In genomic region chr8:120532517-120533215, GRCm38 (mm10) we compare ENCODE assay signal across 8 mouse cellular contexts. TPM values are rescaled to one million over a fixed set of nuclear protein-coding genes. Genes with fewer than 3 reads are reported as not detected.
DNase-seq lines count a peak whose midpoint lies in the region; ATAC-seq and TF ChIP-seq lines count a peak whose summit lies in the region.

No protein-coding gene starts in this region.

- intact Hi-C loops in left cerebral cortex, adult 2 months (cut with DNase I) = no loop called here
- intact Hi-C loops in gastrocnemius, postnatal 14 days (cut with DNase I; ENCODE audit: low total_unique reads) = loop anchor here (5.0 kb wide), 1 partner anchor 115 kb away; no protein-coding TSS in a partner anchor

- peak in 1 of 2 experiments; percentile 55 for DNase-seq in left cerebral cortex, adult 2 months (ENCODE audit: extremely low spot score in 1 of 2, low spot score in 2 of 2)
- no peak for DNase-seq in left cerebral cortex, adult 8-10 months (ENCODE audit: low spot score in 2 of 2)
- DNase-seq in brain, embryonic 14.5 days (ENCODE audit: low read depth) = peak; percentile 95
- no peak for DNase-seq in intestine, embryonic 14.5 days (ENCODE audit: low spot score)
- DNase-seq in natural killer cell, adult 2 months (ENCODE audit: low spot score in 2 of 2) = peak; percentile 49 to 62
- DNase-seq in urinary bladder, postnatal 36 days (ENCODE audit: low spot score in 2 of 2) = no peak
- no peak for DNase-seq in gastrocnemius, postnatal 14 days

- ATAC-seq in intestine, embryonic 14.5 days (replicated peaks; ENCODE audit: low FRiP score, low TSS enrichment, low read depth) = no peak; the same call in 1 of the 2 replicates
- no peak for ATAC-seq in megakaryocyte-erythroid progenitor cell, adult 5-6 weeks (replicated peaks; ENCODE audit: low FRiP score, low TSS enrichment, poor library complexity, severe bottlenecking)

- peak overlapping the region; percentile 38 for H3K4me2 ChIP-seq in intestine, embryonic 14.5 days (ENCODE audit: low read length)

- TF ChIP-seq POLR2A in brain, embryonic 14.5 days (IDR thresholded peaks at IDR 0.05; ENCODE audit: borderline replicate concordance, extremely low read depth, insufficient read depth, insufficient read length, poor library complexity, severe bottlenecking) = no peak

- H3K27me3 ChIP-seq in intestine, embryonic 14.5 days (replicated peaks; ENCODE audit: control insufficient read depth, insufficient read depth, low read length) = peaks cover 5% of the 10 kb centered on the region

- H3K4me1 ChIP-seq in intestine, embryonic 14.5 days (replicated peaks; ENCODE audit: control insufficient read depth, insufficient read depth, low read length) = peaks cover 72% of the 10 kb centered on the region

- H3K9me3 ChIP-seq in intestine, embryonic 14.5 days (ENCODE audit: control insufficient read depth, low read length) = no peaks in the 10 kb centered on the region

- no peak overlapping the region for H3K27ac ChIP-seq in left cerebral cortex, adult 2 months
- H3K27ac ChIP-seq in intestine, embryonic 14.5 days (ENCODE audit: low read depth) = peak overlapping the region; percentile 69

- no peaks in the 10 kb centered on the region for H3K36me3 ChIP-seq in intestine, embryonic 14.5 days (ENCODE audit: control insufficient read depth, insufficient read depth, low read length)

- H3K4me3 ChIP-seq in left cerebral cortex, adult 2 months = peak overlapping the region; percentile 7; the same call in 1 of the 2 replicates
- H3K4me3 ChIP-seq in intestine, embryonic 14.5 days (ENCODE audit: low read depth, low read length) = no peak overlapping the region

- 5% methylated on average over 29 of the region's 29 CpGs for WGBS in intestine, embryonic 14.5 days

- TF ChIP-seq CTCF in left cerebral cortex, adult 2 months (IDR thresholded peaks at IDR 0.05) = no peak
- TF ChIP-seq CTCF in brain, embryonic 14.5 days (IDR thresholded peaks at IDR 0.05; ENCODE audit: borderline replicate concordance, extremely low read depth, insufficient read depth, insufficient read length) = no peak

- 0 out of 2 replicates have a peak overlapping the region, but pooled peaks have one; percentile 35 for H3K9ac ChIP-seq in intestine, embryonic 14.5 days (ENCODE audit: low read length)

RNA-seq across cellular contexts. Expression of gene Gins2, which starts 56.4 kb away (rescaled TPM):
- 1 to 10 TPM; 1.0 to 2.9 TPM for total RNA-seq in left cerebral cortex, adult 2 months (2021)
- 1 to 10 TPM; 1.1 to 3.3 (median 2.5) TPM for total RNA-seq in left cerebral cortex, adult 8-10 months (2022)
- polyA plus RNA-seq in brain, embryonic 14.5 days (2012; rRNA removed) = 22.9 and 37.8 TPM in 2 replicates
- polyA plus RNA-seq in intestine, embryonic 14.5 days (2014; fragmentation: Nextera tagmentation; extraction: Ambion mirVana) = 121 and 122 TPM in 2 replicates
- total RNA-seq in megakaryocyte-erythroid progenitor cell, adult 5-6 weeks (2014; fragmentation: Nextera tagmentation) = 76.6 and 99.8 TPM in 2 replicates
- 43.8 and 62.0 TPM in 2 replicates for total RNA-seq in megakaryocyte-erythroid progenitor cell, adult 5-6 weeks (2017)
- 1 to 10 TPM; 2.9 to 3.6 TPM for total RNA-seq in gastrocnemius, postnatal 14 days (2021)

Comparison
In these comparisons a context has a peak if more than half of its experiments do, and no peak if none do; other contexts are left out.
1. DNase-seq: peak in brain, embryonic 14.5 days (single experiment) and natural killer cell, adult 2 months (2 of 2); none in left cerebral cortex, adult 8-10 months (0 of 2), intestine, embryonic 14.5 days (single experiment), urinary bladder, postnatal 36 days (0 of 2) and gastrocnemius, postnatal 14 days (single experiment).
2. RNA of gene Gins2, which starts 56.4 kb away (total RNA-seq): 43.8 to 99.8 TPM in megakaryocyte-erythroid progenitor cell, adult 5-6 weeks; 2.9 to 3.6 TPM in gastrocnemius, postnatal 14 days, 1.1 to 3.3 TPM in left cerebral cortex, adult 8-10 months and 1.0 to 2.9 TPM in left cerebral cortex, adult 2 months; every median in the first group is over 4 times any median in the second.